Mouse (Mus musculus) frontal cortex, postnatal 36 days (tissue): ENCODE results near the gene Dus2.

Experiments used
- DNase-seq, 2 experiments: peaks; one replicate each; pipeline ENCODE4 v3.0.0; 2022; ENCODE audit warnings: low spot score in 2 of 2

Gene Dus2

GRCm38 (mm10) chr8:106044151-106044550 is 53.0 kb downstream of the Dus2 start:
- no peak for DNase-seq

- no peak for DNase-seq
Measured at GRCm38 (mm10) chr8:106046872-106047559, 55.9 kb downstream of the Dus2 start.

- DNase-seq, result no peak
Measured at GRCm38 (mm10) chr8:106047854-106048630, 56.9 kb downstream of the Dus2 start.

- no peak for DNase-seq
Measured at GRCm38 (mm10) chr8:106049840-106050239, 58.7 kb downstream of the Dus2 start.

GRCm38 (mm10) chr8:106051068-106051467 is 59.9 kb downstream of the Dus2 start:
- DNase-seq, result no peak

- DNase-seq, result no peak
Measured at GRCm38 (mm10) chr8:106052510-106053089, 61.5 kb downstream of the Dus2 start.

- DNase-seq, result no peak
Measured at GRCm38 (mm10) chr8:106054190-106054811, 63.2 kb downstream of the Dus2 start.

GRCm38 (mm10) chr8:106055038-106055437 is 63.9 kb downstream of the Dus2 start:
- DNase-seq, result no peak

- no peak for DNase-seq
Measured at GRCm38 (mm10) chr8:106056455-106056982, 65.4 kb downstream of the Dus2 start.

GRCm38 (mm10) chr8:106058731-106059612 is 67.8 kb downstream of the Dus2 start, which contains the start of gene Nfatc3:
Gene Nfatc3 (plus strand): TSS chr8:106058840.
- peak; percentile 94 to 96 for DNase-seq

- DNase-seq, result peak in 1 of 2 experiments; percentile 47
Measured at GRCm38 (mm10) chr8:106059613-106060371, 68.7 kb downstream of the Dus2 start.

GRCm38 (mm10) chr8:106060521-106060920 is 69.4 kb downstream of the Dus2 start:
- no peak for DNase-seq

GRCm38 (mm10) chr8:106061686-106062085 is 70.5 kb downstream of the Dus2 start:
- no peak for DNase-seq

GRCm38 (mm10) chr8:106063046-106063445 is 71.9 kb downstream of the Dus2 start:
- no peak for DNase-seq

GRCm38 (mm10) chr8:106066721-106067120 is 75.6 kb downstream of the Dus2 start:
- DNase-seq, result peak in 1 of 2 experiments; percentile 50

- peak in 1 of 2 experiments; percentile 52 for DNase-seq
Measured at GRCm38 (mm10) chr8:106069565-106069964, 78.4 kb downstream of the Dus2 start.

GRCm38 (mm10) chr8:106072113-106072512 is 81.0 kb downstream of the Dus2 start:
- DNase-seq, result no peak

GRCm38 (mm10) chr8:106074236-106074635 is 83.1 kb downstream of the Dus2 start:
- DNase-seq, result no peak

GRCm38 (mm10) chr8:106074659-106075058 is 83.5 kb downstream of the Dus2 start:
- no peak for DNase-seq
